Mouse (Mus musculus) adrenal gland, postnatal 4 days (tissue): ENCODE results near the gene Bcas3. TPM values are rescaled to one million over a fixed set of nuclear protein-coding genes. Genes with fewer than 3 reads are reported as not detected.

Source experiments
- DNase-seq, 2 experiments: peaks; one replicate each; pipeline ENCODE4 v3.0.0; 2021 to 2022; ENCODE audit warnings: low spot score in 2 of 2, mixed read lengths in 2 of 2
- total RNA-seq, 2 experiments: library from RNA; stranded (reverse); gene quantifications; 2 replicates each; pipeline ENCODE4 v1.2.3; 2021

Gene Bcas3
- total RNA-seq, 2 experiments from 2014 or later, result 43.8 to 43.9 TPM

DNA sequence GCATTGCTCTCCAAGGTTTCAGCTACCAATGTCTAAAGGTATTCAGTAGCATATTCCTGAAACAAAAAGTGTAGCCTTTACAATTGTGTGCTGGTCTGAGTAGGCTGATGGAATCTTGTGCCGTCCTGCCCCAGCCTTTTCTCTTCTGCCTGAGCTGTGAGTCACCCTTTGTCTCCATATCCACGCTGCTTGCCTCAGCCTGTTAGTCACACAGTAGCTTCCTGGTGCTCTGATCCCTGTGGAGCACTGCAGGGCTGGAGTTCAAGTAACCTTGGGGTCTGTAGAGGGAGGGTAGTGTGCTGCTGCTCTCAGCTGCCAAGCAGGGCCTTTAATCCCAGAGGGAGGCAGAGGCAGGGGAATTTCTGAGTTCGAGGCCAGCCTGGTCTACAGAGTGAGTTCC, 14.9 kb downstream of the Bcas3 start:
- DNase-seq, result no peak

DNA sequence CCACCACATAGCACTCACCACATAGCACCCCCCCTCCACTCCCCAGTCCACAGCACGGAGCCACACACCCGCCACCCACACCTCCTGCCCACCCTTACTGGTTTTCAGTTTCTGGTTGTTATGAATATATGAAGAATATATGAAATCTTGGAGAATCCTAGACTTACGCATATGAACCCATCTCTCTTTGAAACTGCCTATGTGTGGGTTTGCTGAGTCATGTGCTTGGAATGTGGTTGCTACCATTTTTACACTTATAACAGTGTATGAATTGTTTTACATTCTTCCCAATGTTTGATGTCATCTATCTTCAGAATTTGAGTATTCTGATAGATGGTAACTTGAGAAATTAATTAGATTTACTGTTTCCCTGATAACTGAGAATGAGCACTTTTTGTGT, 26.1 kb downstream of the Bcas3 start:
- DNase-seq, result no peak

DNA sequence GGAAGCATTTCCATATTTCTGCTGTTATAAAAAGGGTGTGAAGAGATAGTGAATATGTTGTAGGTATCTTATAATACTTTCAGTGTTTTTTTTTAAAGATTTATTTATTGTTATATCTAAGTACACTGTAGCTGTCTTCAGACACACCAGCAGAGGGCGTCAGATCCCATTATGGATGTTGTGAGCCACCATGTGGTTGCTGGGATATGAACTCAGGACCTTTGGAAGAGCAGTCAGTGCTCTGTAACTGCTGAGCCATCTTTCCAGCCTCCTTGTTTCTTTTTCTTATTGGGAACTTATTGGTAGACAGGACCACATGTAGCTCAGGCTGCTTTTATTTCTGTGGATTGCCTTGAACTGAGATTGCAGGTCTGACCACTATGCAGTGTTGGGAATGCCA, 27.1 kb downstream of the Bcas3 start:
- DNase-seq, result no peak

DNA sequence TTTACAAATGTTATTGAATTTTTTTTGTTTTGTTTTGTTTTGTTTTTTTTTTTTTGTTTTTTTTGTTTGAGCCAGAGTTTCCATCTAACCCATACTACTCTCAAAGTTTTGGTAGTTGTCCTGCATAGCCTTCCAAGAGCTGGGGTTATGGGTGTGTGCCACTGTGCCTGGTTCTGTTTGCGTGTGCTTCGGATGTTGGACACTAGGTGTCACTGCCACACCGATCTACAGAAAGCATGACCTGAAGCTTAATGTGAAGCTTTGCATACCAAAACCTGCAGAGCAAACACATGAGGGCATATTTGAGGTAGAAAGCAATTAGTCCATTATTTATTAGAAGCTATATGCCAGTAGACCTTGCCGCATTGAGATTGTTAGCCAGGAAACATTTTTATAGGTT, 29.1 kb downstream of the Bcas3 start:
- peak in 1 of 2 experiments; percentile 36 for DNase-seq

DNA sequence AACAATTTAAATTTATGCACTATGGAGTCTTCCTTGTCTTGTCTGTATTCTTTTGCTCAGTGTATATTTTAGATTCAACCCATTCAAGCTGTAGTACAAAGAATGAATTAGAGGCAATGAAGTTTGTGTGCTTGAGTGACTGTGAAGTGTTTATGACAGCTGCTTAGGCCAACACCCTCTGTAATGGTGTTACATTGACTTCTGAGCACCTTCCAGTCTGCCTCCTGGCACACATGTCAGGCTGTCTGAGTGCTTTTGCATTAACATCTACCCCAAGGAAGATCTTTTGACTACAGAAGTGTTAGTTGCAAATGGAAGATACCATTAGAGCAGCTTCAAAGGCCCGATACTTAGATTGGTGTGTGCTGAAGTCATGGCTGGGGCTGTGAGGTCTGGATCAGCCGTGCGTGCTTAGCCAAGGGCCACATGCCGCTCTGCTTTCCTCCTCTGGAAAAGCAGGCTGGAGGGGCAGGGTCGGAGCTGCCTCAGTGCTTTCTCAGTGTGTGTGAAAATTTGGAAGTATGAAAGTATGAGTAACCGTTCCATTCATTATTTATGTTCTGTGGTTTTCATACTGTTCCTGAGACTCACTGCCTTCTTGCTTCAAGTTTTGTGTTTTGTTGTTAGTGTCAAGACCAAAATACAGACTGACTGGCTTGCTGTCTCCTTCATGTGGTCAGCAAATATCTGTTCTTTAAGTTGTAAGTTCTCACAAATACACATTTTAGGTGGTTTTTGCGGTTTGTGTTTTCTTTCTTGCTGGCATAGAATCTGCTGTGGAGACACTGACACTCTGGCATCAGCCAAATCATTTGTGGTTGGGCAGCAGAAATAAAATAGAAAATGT, 31.2 kb downstream of the Bcas3 start:
- no peak for DNase-seq

DNA sequence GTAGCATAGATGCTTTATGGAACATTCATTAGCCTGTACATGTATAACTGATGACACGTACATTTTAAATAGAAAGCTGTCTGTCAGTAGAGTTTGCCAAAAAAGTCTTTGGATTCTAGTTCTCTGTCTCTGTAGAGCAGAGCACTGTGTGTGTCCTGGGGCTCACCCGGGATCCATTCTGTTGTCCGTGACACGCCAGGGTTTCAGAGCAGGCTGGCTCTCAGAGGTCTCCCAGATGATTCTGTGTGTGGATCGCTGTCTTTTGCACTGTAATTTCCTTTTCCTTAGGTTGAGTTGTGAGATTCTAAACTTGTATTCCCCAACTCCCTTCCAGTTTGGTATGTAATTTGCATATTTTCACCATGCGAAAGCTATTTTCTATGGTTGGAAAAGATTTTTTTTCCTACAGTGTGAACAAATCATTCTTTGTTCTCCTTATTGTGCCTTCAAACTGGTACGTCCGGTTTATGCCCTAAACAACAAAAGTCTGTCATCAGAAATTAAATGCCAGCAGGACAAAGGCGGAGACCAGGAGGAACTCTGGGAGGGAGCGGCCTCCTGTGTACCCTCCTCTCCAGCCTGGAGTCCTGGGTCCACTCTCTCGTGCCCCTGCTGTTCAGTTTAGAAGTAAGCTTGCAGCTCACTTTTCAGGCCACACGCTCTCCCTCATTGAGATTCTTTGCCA, 39.4 kb downstream of the Bcas3 start:
- no peak for DNase-seq

DNA sequence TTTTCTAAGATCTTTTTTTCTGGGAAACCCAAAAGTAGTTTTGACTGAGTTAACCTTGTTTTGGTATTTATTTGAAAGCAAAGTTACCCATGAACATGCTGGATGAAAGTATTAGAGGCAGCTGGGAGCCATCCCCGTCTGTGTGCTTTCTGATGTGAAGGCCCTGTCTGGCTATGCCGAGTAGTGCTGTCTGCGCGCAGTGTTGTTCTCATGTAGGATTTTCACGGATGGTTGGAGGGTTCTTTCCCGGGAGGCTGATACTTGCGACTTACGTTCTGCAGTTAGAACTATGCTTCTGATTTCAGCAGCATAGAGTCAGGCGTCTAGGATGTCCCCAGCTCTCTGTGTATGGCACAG, 39.9 kb downstream of the Bcas3 start:
- no peak for DNase-seq

DNA sequence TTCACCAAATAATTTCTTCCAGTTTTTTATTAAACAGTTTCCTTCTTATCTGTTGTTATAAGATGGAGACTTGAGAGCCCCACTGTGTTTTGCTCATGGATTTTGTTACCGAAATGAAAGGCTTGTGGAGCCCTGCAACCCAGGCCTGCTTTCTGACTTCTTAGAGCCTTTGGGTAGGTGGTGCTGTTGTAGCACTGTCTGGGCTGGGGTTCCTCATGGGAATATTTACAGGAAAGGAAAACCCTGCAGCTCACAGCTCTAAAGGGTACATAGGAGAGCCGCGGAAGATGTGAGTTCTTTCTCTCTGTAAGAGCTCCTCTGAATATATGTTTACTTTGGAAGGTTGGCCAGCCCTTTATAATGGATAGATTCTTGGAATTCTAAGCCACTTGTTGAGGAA, 41.0 kb downstream of the Bcas3 start:
- no peak for DNase-seq

DNA sequence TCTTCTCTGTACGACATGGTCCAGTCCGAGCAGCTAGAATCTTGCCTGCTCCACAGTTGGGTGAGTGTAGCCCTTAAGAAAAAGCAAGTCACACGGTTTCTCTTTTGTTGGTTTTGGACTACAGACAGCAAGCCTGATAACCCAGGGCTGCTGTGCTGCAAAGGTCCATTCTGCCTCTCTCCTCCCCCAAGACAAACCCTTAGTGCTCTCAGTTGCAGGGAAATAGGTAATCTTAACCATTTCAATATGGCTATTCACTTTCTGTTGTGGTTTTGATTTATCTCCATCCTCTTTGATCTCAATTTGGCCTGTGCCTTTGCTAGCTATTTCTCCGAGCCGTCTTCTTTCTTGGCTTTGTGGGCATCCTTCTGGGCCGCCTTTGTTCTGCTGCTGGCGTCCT, 42.4 kb downstream of the Bcas3 start:
- DNase-seq, result no peak

DNA sequence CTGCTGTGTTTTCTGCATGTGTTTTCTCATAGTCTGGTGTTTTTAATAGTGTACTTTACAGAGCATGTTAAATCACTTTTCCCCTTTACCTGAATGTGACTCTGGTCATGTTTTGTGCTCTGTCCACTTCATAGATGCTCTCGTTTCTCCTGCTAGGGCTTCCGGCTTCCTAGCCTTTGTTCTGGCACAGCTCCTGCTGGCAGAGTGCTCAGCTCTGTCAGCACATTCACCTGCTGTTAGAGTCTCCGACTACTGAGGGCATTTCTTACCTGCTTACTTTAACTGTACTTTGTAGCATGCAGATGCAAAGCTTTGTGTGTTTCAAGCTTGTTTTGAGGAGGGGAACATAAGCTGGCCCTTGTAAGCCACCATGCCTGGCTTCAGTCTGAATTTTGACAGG, 53.6 kb downstream of the Bcas3 start:
- DNase-seq, result no peak

DNA sequence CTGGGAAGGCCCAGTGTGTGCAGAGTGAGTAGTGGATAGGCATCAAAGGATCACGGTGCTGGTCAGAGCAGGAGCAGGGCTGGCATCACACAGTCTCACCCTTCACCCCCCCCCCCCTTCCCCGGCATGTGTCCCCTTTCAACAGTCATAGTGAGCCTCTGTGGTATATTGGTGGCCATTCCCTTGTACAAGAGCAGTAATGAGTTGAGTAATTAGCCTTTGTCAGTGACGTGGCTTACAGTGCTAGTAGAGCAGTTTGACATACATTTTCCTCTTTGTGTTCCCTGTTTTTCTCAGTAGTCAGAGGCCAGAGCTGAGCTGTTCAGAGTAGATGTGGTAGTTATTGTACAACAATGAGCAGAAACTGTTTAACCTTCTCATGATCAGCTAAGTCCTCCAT, 54.7 kb downstream of the Bcas3 start:
- no peak for DNase-seq

DNA sequence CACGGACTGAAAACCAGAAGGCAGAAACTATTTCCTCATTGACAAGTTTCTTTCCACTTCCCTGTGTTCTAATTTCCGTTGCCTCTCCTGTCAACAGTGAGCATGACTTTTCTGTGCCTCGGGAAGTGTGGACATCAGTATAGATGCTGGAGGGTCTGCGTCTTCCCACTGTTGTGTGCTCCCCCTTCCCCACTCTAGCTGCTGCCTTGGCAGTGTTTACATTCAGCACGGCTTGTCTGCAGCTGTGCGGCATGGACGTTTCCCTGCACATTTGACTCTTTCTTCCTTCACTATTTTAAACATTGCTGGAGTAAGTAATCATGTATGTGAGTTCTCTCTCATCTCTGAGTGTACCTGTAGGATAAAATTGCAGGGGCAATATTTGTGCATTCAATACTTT, 59.4 kb downstream of the Bcas3 start:
- DNase-seq, result no peak

DNA sequence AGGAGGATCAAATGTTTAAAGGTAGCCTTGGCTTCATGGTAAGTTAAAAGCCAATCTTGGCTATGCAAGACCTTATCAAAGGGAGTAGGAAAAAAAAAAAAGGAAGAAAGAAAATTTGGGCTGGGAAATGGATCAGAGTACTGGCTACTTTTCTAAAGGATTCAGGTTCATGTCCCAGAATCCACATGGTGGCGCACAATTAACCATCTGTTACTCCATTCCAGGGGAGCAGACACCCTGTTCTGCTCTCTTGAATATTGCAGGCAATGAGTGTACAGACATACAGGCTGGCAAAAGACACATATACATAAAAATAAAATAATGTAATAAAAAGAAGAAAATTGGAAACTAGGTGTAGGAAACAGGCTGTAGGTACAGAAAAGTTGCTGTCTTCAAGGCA, 61.5 kb downstream of the Bcas3 start:
- no peak for DNase-seq

DNA sequence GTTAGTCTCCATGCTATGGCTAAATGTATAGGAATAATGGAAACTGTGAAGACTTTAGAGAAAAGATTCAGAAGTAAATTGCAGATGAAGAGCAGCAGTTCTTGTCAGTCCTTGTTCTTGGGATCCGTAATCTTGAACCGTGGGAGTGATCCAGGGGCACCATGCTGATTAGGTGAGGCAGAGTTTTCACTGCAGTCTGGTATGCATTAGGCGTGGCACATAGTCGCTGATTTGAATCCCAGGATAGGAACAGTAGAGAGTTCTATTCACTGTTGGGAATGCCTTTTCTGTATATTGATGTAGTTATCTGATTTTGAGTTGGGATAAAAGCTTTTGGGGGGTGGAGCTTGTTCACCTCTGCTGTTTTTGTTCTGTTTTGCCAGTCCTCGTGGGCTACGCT, 74.4 kb downstream of the Bcas3 start:
- DNase-seq, result no peak

DNA sequence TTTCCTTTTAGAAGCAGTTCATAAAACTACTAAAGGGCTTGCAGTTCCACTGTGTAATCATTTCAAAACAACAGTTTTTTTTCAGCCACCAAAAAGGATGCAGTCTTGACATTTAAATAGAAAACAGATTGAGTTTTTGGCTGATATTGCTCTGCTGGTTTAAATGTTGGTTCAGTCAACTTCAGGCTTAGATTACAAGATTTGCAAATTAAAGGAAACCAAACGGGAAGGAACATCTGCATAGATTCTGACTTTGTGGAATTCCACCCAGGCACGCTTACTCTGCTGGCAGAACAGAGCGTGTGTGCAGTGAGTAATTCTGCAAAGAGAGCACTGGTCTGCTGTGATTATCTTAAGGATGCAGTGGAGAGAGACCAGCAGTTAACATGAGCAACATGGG, 75.3 kb downstream of the Bcas3 start:
- no peak for DNase-seq

DNA sequence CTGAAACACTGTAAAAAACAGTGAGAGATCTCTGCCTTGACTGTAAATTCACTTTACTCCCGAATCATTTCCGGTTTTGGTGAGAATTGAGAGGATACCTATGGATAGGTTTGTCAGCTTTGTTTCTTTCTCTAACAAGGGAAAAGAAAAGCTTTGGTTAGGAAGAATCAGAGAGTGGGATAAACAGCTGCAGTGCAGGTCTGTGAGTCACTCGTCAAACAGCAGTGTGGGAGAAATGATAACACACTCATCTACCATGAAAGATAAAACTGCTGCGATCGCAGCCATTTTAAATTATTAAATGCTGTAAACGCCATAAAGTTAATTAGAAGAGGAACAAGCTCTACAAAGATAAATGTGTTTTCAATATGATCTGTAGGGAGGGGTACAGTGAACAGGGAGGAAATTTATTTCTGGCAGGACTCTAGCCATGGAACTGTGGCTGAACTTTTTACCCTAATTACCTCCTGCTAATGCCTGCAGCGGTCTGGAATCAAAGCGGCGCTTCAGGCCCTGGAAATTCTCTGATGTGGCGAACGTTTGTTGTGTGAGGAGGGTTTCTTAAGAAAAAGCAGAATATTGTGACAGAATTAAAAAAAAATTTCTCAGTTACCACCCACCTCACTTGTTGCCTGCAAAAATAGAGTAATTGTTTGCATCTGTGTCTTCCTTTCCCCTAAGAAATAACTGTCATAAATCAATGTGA, 77.9 kb downstream of the Bcas3 start:
- DNase-seq, result no peak

DNA sequence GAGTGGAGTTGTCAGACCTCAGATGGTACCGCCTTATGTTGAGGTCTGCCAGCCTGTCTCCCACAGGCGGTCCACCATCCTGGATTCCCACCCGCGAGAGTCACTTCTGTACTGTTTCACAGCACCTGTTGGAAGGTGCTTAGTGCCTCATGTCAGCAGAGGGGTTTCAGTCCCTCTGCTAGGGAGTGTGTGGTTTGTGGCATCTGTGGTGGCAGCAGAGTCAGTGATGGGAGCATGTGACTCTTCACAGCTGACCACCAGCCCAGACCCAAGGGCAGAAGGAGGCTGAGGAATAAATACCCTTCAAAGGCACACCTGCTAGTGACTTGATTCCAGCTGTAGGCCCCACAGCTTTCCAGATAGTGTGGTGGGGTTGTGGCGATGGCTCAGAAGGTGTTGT, 94.4 kb downstream of the Bcas3 start:
- DNase-seq, result no peak

DNA sequence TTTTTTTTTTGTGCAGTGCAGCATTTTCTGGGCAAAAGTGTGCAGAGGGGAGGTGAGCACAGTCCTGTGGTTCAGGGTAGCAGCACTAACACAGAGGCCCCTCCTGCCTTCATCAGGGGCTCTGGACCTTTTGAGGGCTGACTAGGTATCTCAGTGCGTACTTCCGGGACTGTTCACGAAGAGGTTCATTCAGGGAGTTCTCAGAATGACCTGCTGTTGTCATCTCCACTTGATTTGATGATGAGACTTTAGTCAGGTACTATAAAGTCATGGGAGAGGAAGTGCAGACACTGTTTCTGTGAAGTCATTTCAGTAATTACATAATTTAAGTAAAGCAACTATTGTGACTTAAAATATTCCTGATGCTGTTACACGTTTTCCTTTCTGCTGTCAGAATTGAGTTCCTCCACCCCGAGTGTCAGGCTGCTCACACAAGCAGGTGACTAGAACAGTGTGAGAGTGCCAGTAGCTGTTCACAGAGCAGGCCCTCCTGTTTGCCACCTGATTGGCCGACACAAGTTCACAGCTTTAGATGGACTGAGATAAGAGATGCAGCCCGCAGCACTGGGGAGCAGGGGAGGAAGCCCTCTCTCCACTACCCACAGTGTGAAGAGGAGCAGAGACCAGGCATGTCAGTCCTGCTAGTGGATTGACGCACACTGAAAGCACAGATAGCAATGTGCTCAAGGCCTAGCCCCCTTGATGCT, 100.8 kb downstream of the Bcas3 start:
- no peak for DNase-seq

DNA sequence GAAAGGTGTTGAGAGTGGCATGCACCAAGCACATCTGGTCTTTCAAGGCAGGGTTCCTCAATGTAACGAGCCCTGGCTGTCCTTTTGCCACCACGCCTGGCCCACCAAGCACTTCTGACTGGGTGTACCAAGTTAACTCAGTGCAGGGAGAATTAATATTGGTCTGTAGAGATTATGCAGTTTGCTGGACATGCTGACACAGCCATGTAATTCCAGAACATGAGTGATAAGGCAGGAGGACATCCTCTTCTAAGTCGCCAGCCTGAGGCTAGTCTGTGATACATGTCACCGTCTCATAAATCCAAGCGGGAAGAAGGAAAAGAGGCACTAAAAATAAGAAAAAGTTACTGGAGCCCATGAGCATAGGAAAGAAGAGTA, 101.3 kb downstream of the Bcas3 start:
- no peak for DNase-seq

DNA sequence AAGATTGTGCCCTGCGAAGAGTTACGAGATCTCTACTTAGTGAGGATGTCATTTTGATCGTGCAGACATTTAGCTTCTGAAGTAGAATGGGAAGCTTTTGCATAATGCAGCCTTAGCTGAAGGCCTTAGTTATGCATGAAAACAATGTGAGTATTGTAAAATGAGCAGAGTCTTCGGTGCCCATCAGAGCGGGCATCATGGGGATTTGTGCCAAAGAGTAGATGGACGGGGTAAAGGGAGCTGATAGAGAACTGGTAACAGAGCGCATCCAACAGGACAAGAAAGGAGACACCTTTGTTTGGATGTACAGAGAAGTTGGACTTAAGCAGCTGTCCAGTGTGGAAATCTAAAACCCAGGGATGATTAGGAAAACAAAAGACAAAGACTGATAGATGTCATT, 108.6 kb downstream of the Bcas3 start:
- DNase-seq, result no peak

DNA sequence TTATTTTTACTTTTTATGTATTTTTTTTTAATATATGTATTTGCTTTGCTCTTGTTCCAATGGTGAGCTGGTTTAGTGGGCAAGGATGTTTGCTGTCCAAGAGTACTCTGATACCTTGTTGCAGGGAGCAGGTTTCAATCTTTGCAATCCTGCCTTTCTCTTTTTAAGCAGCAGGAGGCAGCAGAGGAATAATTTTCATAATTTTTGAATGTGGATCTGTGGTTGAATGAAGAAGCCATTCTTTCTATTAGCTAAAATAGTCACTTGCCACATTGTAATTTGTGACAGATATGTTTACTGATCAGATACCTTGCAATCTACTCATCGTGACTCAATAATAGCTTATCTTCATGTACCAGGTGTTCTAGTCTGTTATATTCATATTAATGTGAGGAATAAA, 116.6 kb downstream of the Bcas3 start:
- no peak for DNase-seq

DNA sequence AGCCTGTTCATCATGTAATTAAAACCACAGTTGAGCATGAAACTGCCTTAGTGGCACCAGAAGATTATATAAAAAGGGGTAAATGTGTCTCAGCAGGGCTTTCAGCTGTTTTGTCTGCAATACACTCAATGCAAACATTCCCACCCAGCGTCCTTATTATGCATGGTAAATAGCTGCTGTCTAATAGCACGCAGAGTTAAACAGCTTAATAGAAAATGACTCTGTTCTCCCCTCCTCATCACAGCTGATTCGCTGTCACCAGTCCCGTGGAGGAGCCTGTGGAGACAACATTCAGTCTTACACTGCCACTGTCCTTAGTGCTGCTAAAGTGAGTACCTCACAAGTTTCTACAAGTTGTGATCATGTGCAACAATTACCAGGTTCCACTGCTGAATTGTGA, 117.5 kb downstream of the Bcas3 start:
- DNase-seq, result no peak
